Mouse (Mus musculus) myocyte (in vitro differentiated cells): ENCODE measurements around the gene Trmt1.

ENCODE experiments used
- MAX ChIP-seq: IDR thresholded peaks from one replicate; pipeline ENCODE4 v1.6.1; 2011; ENCODE audit warnings: low read depth, mild to moderate bottlenecking, control low read depth
- MYOG ChIP-seq, 3 experiments: IDR thresholded peaks; one replicate each; pipeline ENCODE4 v1.6.1; 2011; ENCODE audit warnings: control low read depth in 2 of 3, low read depth in 2 of 3, mild to moderate bottlenecking in 2 of 3; ENCODE audit not compliant: insufficient read length in 2 of 3, control insufficient read depth in 1 of 3, insufficient read depth in 1 of 3
- POLR2A ChIP-seq: IDR thresholded peaks from one replicate; pipeline ENCODE4 v1.6.1; 2011; ENCODE audit warnings: low read depth, mild to moderate bottlenecking, control low read depth, moderate library complexity; ENCODE audit not compliant: insufficient read length
- USF1 ChIP-seq: IDR thresholded peaks from one replicate; pipeline ENCODE4 v1.6.1; 2011; ENCODE audit warnings: low read depth, mild to moderate bottlenecking, control low read depth, moderate library complexity

DNA sequence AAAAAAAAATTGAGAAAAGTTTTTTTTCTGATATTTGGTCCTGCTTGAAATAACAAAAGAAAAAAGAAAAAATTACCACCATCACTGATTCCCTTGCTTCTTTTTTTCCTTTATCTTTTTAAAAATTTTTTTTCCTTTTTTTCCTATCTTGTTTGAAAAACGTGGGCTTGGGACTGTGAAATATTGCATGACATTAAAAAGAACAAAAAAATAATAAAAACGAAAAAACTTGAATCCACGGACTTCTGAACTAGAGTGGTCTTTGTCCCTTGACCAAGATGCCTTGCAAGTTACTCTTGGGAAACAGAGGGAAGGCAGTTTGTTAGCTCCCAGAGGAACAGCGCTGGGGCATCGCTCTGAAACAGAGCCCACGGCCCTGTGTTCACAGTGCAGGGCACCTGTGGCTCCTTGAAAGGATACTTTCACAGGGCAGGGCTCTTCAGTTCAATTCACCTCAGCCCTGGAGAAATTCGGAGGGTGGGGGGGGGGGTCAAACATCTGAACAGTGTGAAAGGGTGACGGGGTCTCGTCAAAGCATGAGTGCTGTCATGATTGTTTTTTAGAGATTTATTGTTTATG is 46.0 kb upstream of the Trmt1 start:
- no peak for TF ChIP-seq POLR2A
- TF ChIP-seq MYOG (IDR thresholded peaks at IDR 0.05; ENCODE audit: control insufficient read depth in 1 of 3, insufficient read depth in 1 of 3, insufficient read length in 2 of 3, low read depth in 2 of 3), result no peak
- no peak for TF ChIP-seq USF1
- no peak for TF ChIP-seq MAX
